Mouse (Mus musculus) hindbrain, embryonic 11.5 days (tissue): Measurements from ENCODE around the gene Krtap17-1. TPM values are rescaled to one million over a fixed set of nuclear protein-coding genes. Genes with fewer than 3 reads are reported as not detected.

ENCODE experiments used
- polyA plus RNA-seq: library from polyadenylated mRNA; unstranded; fragments of >200 nt; fragmentation: Nextera tagmentation; extraction: Ambion mirVana; gene quantifications from 2 replicates; pipeline ENCODE4 v1.2.1, GENCODE M21; 2014

Krtap17-1 gene
- polyA plus RNA-seq, 1 experiment from 2014 or later, result 0.23 TPM

Other genes starting within 250 kb of the Krtap17-1 start
- not detected in 2 replicates for gene Gm11595, start 221.1 kb downstream of the Krtap17-1 start, polyA plus RNA-seq
- gene Krtap4-8, start 213.3 kb downstream of the Krtap17-1 start, polyA plus RNA-seq, result not detected in 2 replicates
- gene Krtap4-9, start 208.8 kb downstream of the Krtap17-1 start, polyA plus RNA-seq, result not detected in 2 replicates
- not detected in 2 replicates for gene Gm11596, start 200.5 kb downstream of the Krtap17-1 start, polyA plus RNA-seq
- gene Gm11569, start 195.1 kb downstream of the Krtap17-1 start, polyA plus RNA-seq, result not detected in 2 replicates
- gene Gm11554, start 189.5 kb downstream of the Krtap17-1 start, polyA plus RNA-seq, result not detected in 2 replicates
- gene Krtap4-13, start 184.1 kb downstream of the Krtap17-1 start, polyA plus RNA-seq, result not detected in 2 replicates
- not detected in 2 replicates for gene Gm11564, start 178.3 kb downstream of the Krtap17-1 start, polyA plus RNA-seq
- not detected in 2 replicates for gene 2300003K06Rik, start 155.9 kb downstream of the Krtap17-1 start, polyA plus RNA-seq
- gene Krtap4-16, start 142.4 kb downstream of the Krtap17-1 start, polyA plus RNA-seq, result not detected in 2 replicates
- gene Gm11568, start 136.1 kb downstream of the Krtap17-1 start, polyA plus RNA-seq, result not detected in 2 replicates
- gene Gm11559, start 129.5 kb downstream of the Krtap17-1 start, polyA plus RNA-seq, result not detected in 2 replicates
- not detected in 2 replicates for gene Krtap9-1, start 120.6 kb downstream of the Krtap17-1 start, polyA plus RNA-seq
- not detected in 2 replicates for gene Gm11567, start 114.8 kb downstream of the Krtap17-1 start, polyA plus RNA-seq
- gene Krtap31-1, start 86.1 kb downstream of the Krtap17-1 start, polyA plus RNA-seq, result not detected in 2 replicates
- not detected in 2 replicates for gene Gm11565, start 79.2 kb downstream of the Krtap17-1 start, polyA plus RNA-seq
- gene Krtap31-2, start 57.7 kb downstream of the Krtap17-1 start, polyA plus RNA-seq, result not detected in 2 replicates
- not detected in 2 replicates for gene Krtap9-5, start 45.5 kb downstream of the Krtap17-1 start, polyA plus RNA-seq
- not detected in 2 replicates for gene Krtap29-1, start 14.9 kb downstream of the Krtap17-1 start, polyA plus RNA-seq
- not detected in 2 replicates for gene Krtap16-1, start 7.4 kb downstream of the Krtap17-1 start, polyA plus RNA-seq
- not detected in 2 replicates for gene Krt33a, start 22.2 kb upstream of the Krtap17-1 start, polyA plus RNA-seq
- not detected in 2 replicates for gene Krt33b, start 35.9 kb upstream of the Krtap17-1 start, polyA plus RNA-seq
- gene Krt34, start 47.6 kb upstream of the Krtap17-1 start, polyA plus RNA-seq, result not detected in 2 replicates
- not detected in 2 replicates for gene Krt31, start 56.6 kb upstream of the Krtap17-1 start, polyA plus RNA-seq
- gene Krt32, start 94.2 kb upstream of the Krtap17-1 start, polyA plus RNA-seq, result not detected in 2 replicates
- not detected in 2 replicates for gene Krt35, start 102.2 kb upstream of the Krtap17-1 start, polyA plus RNA-seq
- gene Krt36, start 111.6 kb upstream of the Krtap17-1 start, polyA plus RNA-seq, result not detected in 2 replicates
- not detected in 2 replicates for gene Krt13, start 127.6 kb upstream of the Krtap17-1 start, polyA plus RNA-seq
- gene Krt15, start 141.9 kb upstream of the Krtap17-1 start, polyA plus RNA-seq, result 1.3 and 2.4 TPM in 2 replicates
- 4.8 and 5.1 TPM in 2 replicates for gene Krt19, start 154.7 kb upstream of the Krtap17-1 start, polyA plus RNA-seq
- gene Krt9, start 199.3 kb upstream of the Krtap17-1 start, polyA plus RNA-seq, result not detected in 2 replicates
- 2.4 and 3.9 TPM in 2 replicates for gene Krt14, start 213.6 kb upstream of the Krtap17-1 start, polyA plus RNA-seq